Mouse (Mus musculus) midbrain, embryonic 10.5 days (tissue): Measurements from ENCODE around the gene Depdc5. TPM values are rescaled to one million over a fixed set of nuclear protein-coding genes. Genes with fewer than 3 reads are reported as not detected.

Experiments used
- DNase-seq: peaks from one replicate; pipeline ENCODE4 v3.0.0-alpha.2; 2017; ENCODE audit warnings: low spot score
- H3K27ac ChIP-seq: fragments of 300-500 bp; sonication (generic); replicated peaks from 2 replicates; pipeline ENCODE4 v1.5.1; 2016; ENCODE audit warnings: mild to moderate bottlenecking
- H3K27me3 ChIP-seq: fragments of 300-500 bp; sonication (generic); 2 replicates; pipeline ENCODE4 v1.6.1; 2016; ENCODE audit warnings: low read depth, mild to moderate bottlenecking; ENCODE audit not compliant: poor library complexity, severe bottlenecking
- H3K36me3 ChIP-seq: fragments of 300-500 bp; sonication (generic); 2 replicates; pipeline ENCODE4 v1.6.1; 2016; ENCODE audit warnings: mild to moderate bottlenecking, moderate library complexity
- H3K4me1 ChIP-seq: fragments of 300-500 bp; sonication (generic); 2 replicates; pipeline ENCODE4 v1.6.1; 2016
- H3K4me3 ChIP-seq: fragments of 300-500 bp; sonication (generic); 2 replicates; pipeline ENCODE4 v1.5.1; 2016; ENCODE audit warnings: mild to moderate bottlenecking, moderate library complexity
- H3K9me3 ChIP-seq: fragments of 300-500 bp; sonication (generic); replicated peaks from 2 replicates; pipeline ENCODE4 v1.6.1; 2016; ENCODE audit warnings: mild to moderate bottlenecking
- WGBS: fragments of 180-500 bp; shearing (Covaris S2); methylation state at CpG from one replicate; pipeline ENCODE4 v1.1.7; 2016; 5-methylcytosine and 5-hydroxymethylcytosine counted together
- polyA plus RNA-seq: library from polyadenylated mRNA; unstranded; fragments of >200 nt; fragmentation: Nextera tagmentation; extraction: Ambion mirVana; gene quantifications from 2 replicates; pipeline ENCODE4 v1.2.1, GENCODE M21; 2016

The Depdc5 gene
- polyA plus RNA-seq, 1 experiment from 2014 or later = 30.9 TPM

GRCm38 (mm10) chr5:33043397-33043796 is 179.9 kb downstream of the Depdc5 start:
- H3K9me3 ChIP-seq = no peaks in the 10 kb centered on the region; the same call in none of the 2 replicates
- H3K4me1 ChIP-seq = peaks cover 8% of the 10 kb centered on the region
- no peaks in the 10 kb centered on the region for H3K27me3 ChIP-seq
- no peak overlapping the region for H3K4me3 ChIP-seq
- no peak overlapping the region for H3K27ac ChIP-seq
- H3K36me3 ChIP-seq = no peaks in the 10 kb centered on the region
- peak; percentile 6 for DNase-seq
- 83% methylated on average over 10 of the region's 10 CpGs for WGBS

Other genes starting within 250 kb of the Depdc5 start
- 79.9 and 82.1 TPM in 2 replicates for gene Pisd, start 78.1 kb upstream of the Depdc5 start, polyA plus RNA-seq
- not detected in 2 replicates for gene Gm20671, start 36.6 kb upstream of the Depdc5 start, polyA plus RNA-seq
- gene Prr14l, start 9.4 kb upstream of the Depdc5 start, polyA plus RNA-seq = 14.6 and 17.9 TPM in 2 replicates
- gene Ywhah, start 155.1 kb downstream of the Depdc5 start, polyA plus RNA-seq = 457 and 467 TPM in 2 replicates
- gene Slc5a1, start 240.5 kb downstream of the Depdc5 start, polyA plus RNA-seq = not detected in 2 replicates